Comparison of ENCODE assay signal across 9 mouse cellular contexts in the genomic region with DNA sequence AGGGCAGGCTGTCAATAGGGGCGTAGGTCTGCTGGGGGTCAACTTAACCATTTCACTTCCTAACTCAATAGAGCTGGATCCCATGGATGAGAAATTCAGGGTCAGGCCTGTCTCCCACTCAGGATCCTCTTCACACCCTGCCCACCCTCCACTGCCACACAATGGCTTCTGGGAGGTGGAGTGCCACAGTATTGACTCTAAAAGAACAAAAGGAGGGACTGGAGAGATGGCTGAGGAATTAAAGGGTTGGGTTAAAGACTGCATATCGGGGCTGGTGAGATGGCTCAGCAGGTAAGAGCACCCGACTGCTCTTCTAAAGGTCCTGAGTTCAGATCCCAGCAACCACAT. TPM values are rescaled to one million over a fixed set of nuclear protein-coding genes. Genes with fewer than 3 reads are reported as not detected.
DNase-seq lines count a peak whose midpoint lies in the region; ATAC-seq and TF ChIP-seq lines count a peak whose summit lies in the region.
"Had no signal": no experiment of that assay in that cellular context is flagged by ENCODE, and none has a peak within 500 bp of the region (broad histone marks: within the 10 kb centered on the region; RNA-seq: fewer than 3 reads in every experiment).

No protein-coding gene starts in this region.

- H3K4me1 ChIP-seq in kidney, adult 2 months (ENCODE audit: control insufficient read depth, insufficient read depth, low read length): peaks cover 32% of the 10 kb centered on the region
- no peaks in the 10 kb centered on the region for H3K4me1 ChIP-seq in midbrain, postnatal 0 days (ENCODE audit: insufficient read depth, low read length)
- H3K4me1 ChIP-seq in midbrain, embryonic 10.5 days: peaks cover 31% of the 10 kb centered on the region
- H3K4me1 ChIP-seq in heart, postnatal 0 days (ENCODE audit: control insufficient read depth, insufficient read depth): peaks cover 53% of the 10 kb centered on the region
- peaks cover 9% of the 10 kb centered on the region; the same call in 1 of the 2 replicates for H3K4me1 ChIP-seq in small intestine, adult 2 months (ENCODE audit: control insufficient read depth, insufficient read depth, insufficient read length, low read length)

- no peak for DNase-seq in kidney, adult 2 months
- no peak for DNase-seq in kidney, postnatal 36 days
- DNase-seq in midbrain, postnatal 0 days (ENCODE audit: low spot score): no peak
- no peak for DNase-seq in midbrain, embryonic 10.5 days (ENCODE audit: low spot score)
- DNase-seq in heart, postnatal 0 days (ENCODE audit: low spot score): no peak
- DNase-seq in left cerebral cortex, adult 11 months (ENCODE audit: low spot score): no peak
- DNase-seq: cerebellum, adult 11 months had no signal

- no peak for TF ChIP-seq EP300 in heart, postnatal 0 days (IDR thresholded peaks at IDR 0.05; ENCODE audit: low read depth)

- no peaks in the 10 kb centered on the region for H3K9me3 ChIP-seq in midbrain, postnatal 0 days (ENCODE audit: low read length)
- no peaks in the 10 kb centered on the region for H3K9me3 ChIP-seq in midbrain, embryonic 10.5 days (replicated peaks)
- H3K9me3 ChIP-seq in heart, postnatal 0 days (replicated peaks; ENCODE audit: control insufficient read depth, low read length): no peaks in the 10 kb centered on the region
- H3K9me3 ChIP-seq: forebrain, embryonic 13.5 days had no signal

- TF ChIP-seq POLR2A in kidney, adult 2 months (IDR thresholded peaks at IDR 0.05; ENCODE audit: low read depth, low read length): no peak
- TF ChIP-seq POLR2A in small intestine, adult 2 months (IDR thresholded peaks at IDR 0.05; ENCODE audit: low read depth, low read length): no peak

- ATAC-seq in midbrain, postnatal 0 days (ENCODE audit: low FRiP score): no peak
- ATAC-seq in heart, postnatal 0 days (ENCODE audit: insufficient read depth, low read depth): no peak
- ATAC-seq: forebrain, embryonic 13.5 days had no signal

- H3K9ac ChIP-seq in midbrain, postnatal 0 days (replicated peaks; ENCODE audit: low read length, poor library complexity, severe bottlenecking): no peak overlapping the region
- no peak overlapping the region for H3K9ac ChIP-seq in heart, postnatal 0 days (replicated peaks; ENCODE audit: low read depth, low read length)
- H3K9ac ChIP-seq: forebrain, embryonic 13.5 days had no signal

- H3K27ac ChIP-seq in kidney, adult 2 months (ENCODE audit: insufficient read depth, low read depth, low read length): peak overlapping the region; percentile 82
- 0 out of 2 replicates have a peak overlapping the region, but pooled peaks have one; percentile 1 for H3K27ac ChIP-seq in midbrain, postnatal 0 days (ENCODE audit: low read depth, low read length)
- H3K27ac ChIP-seq in midbrain, embryonic 10.5 days (replicated peaks): no peak overlapping the region
- H3K27ac ChIP-seq in heart, postnatal 0 days (ENCODE audit: low read depth): peak overlapping the region; percentile 62
- 0 out of 2 replicates have a peak overlapping the region, but pooled peaks have one; percentile 53 for H3K27ac ChIP-seq in small intestine, adult 2 months (ENCODE audit: insufficient read depth, low read depth, low read length)
- H3K27ac ChIP-seq: forebrain, embryonic 13.5 days had no signal

- TF ChIP-seq CTCF in kidney, adult 2 months (conservative IDR thresholded peaks at IDR 0.05; ENCODE audit: insufficient read depth, insufficient read length, low read depth, low read length): no peak
- no peak for TF ChIP-seq CTCF in midbrain, postnatal 0 days (IDR thresholded peaks at IDR 0.05)
- TF ChIP-seq CTCF in heart, postnatal 0 days (IDR thresholded peaks at IDR 0.05; ENCODE audit: low read depth): no peak
- no peak for TF ChIP-seq CTCF in small intestine, adult 2 months (IDR thresholded peaks at IDR 0.05; ENCODE audit: extremely low read depth, insufficient read length, insufficient replicate concordance, low read depth, low read length)

- H3K4me3 ChIP-seq in kidney, adult 2 months (ENCODE audit: insufficient read depth, low read depth, low read length): no peak overlapping the region
- no peak overlapping the region for H3K4me3 ChIP-seq in midbrain, postnatal 0 days (ENCODE audit: low read depth, low read length)
- H3K4me3 ChIP-seq in midbrain, embryonic 10.5 days: no peak overlapping the region
- H3K4me3 ChIP-seq in heart, postnatal 0 days (ENCODE audit: low read depth, low read length): no peak overlapping the region
- H3K4me3 ChIP-seq in small intestine, adult 2 months (ENCODE audit: low read depth, low read length): no peak overlapping the region
- H3K4me3 ChIP-seq: forebrain, embryonic 13.5 days had no signal

- no peak overlapping the region for H3K4me2 ChIP-seq in midbrain, postnatal 0 days (ENCODE audit: low read depth, low read length, poor library complexity, severe bottlenecking)
- peak overlapping the region; percentile 22; the same call in 1 of the 2 replicates for H3K4me2 ChIP-seq in heart, postnatal 0 days (ENCODE audit: low read depth, low read length)
- H3K4me2 ChIP-seq: forebrain, embryonic 13.5 days had no signal

- WGBS in kidney, adult 2 months: 84% methylated on average over 3 of the region's 3 CpGs
- 65% methylated on average over 3 of the region's 3 CpGs for WGBS in midbrain, postnatal 0 days
- 51% methylated on average over 3 of the region's 3 CpGs for WGBS in midbrain, embryonic 10.5 days
- 83% methylated on average over 3 of the region's 3 CpGs for WGBS in heart, postnatal 0 days
- 87% methylated on average over 3 of the region's 3 CpGs for WGBS in small intestine, adult 2 months

- H3K27me3 ChIP-seq in kidney, adult 2 months (replicated peaks; ENCODE audit: control insufficient read depth, insufficient read depth, low read length): no peaks in the 10 kb centered on the region
- H3K27me3 ChIP-seq in midbrain, postnatal 0 days (ENCODE audit: insufficient read depth, low read length): no peaks in the 10 kb centered on the region
- no peaks in the 10 kb centered on the region for H3K27me3 ChIP-seq in midbrain, embryonic 10.5 days (ENCODE audit: low read depth, poor library complexity, severe bottlenecking)
- H3K27me3 ChIP-seq in heart, postnatal 0 days (ENCODE audit: control insufficient read depth, insufficient read depth, low read length): no peaks in the 10 kb centered on the region
- H3K27me3 ChIP-seq in small intestine, adult 2 months (ENCODE audit: control insufficient read depth, insufficient read depth, low read length): no peaks in the 10 kb centered on the region
- H3K27me3 ChIP-seq: forebrain, embryonic 13.5 days had no signal

- H3K36me3 ChIP-seq in kidney, adult 2 months (ENCODE audit: control insufficient read depth, insufficient read depth, low read length): no peaks in the 10 kb centered on the region
- H3K36me3 ChIP-seq in midbrain, postnatal 0 days (ENCODE audit: insufficient read depth, low read length): no peaks in the 10 kb centered on the region
- H3K36me3 ChIP-seq in midbrain, embryonic 10.5 days: peaks cover under 1% of the 10 kb centered on the region; the same call in 1 of the 2 replicates
- no peaks in the 10 kb centered on the region for H3K36me3 ChIP-seq in heart, postnatal 0 days (replicated peaks; ENCODE audit: control insufficient read depth, insufficient read depth, low read length)
- H3K36me3 ChIP-seq in small intestine, adult 2 months (ENCODE audit: control insufficient read depth, insufficient read depth, low read length): no peaks in the 10 kb centered on the region

RNA-seq across cellular contexts. Expression of a gene that starts 13.0 kb away (rescaled TPM):
- polyA plus RNA-seq in kidney, adult 2 months (2012; rRNA removed): 19.0 and 24.4 TPM in 2 replicates
- total RNA-seq in midbrain, postnatal 0 days (2014; rRNA removed): 73.1 and 80.0 TPM in 2 replicates
- 64.2 and 77.5 TPM in 2 replicates for polyA plus RNA-seq in midbrain, postnatal 0 days (2015; fragmentation: Nextera tagmentation; extraction: Ambion mirVana)
- polyA plus RNA-seq in midbrain, embryonic 10.5 days (2016; fragmentation: Nextera tagmentation; extraction: Ambion mirVana): 51.3 and 55.8 TPM in 2 replicates
- total RNA-seq in heart, postnatal 0 days (2014; rRNA removed; ENCODE audit: low replicate concordance): 65.2 and 70.0 TPM in 2 replicates
- polyA plus RNA-seq in heart, postnatal 0 days (2015; fragmentation: Nextera tagmentation; extraction: Ambion mirVana): 41.4 and 44.1 TPM in 2 replicates
- 4.4 and 4.5 TPM in 2 replicates for polyA plus RNA-seq in small intestine, adult 2 months (2012; rRNA removed)

RNA-seq across cellular contexts. Expression of a gene that starts 49.5 kb away (rescaled TPM):
- 24.3 and 26.1 TPM in 2 replicates for polyA plus RNA-seq in kidney, adult 2 months (2012; rRNA removed)
- 29.6 and 40.6 TPM in 2 replicates for total RNA-seq in midbrain, postnatal 0 days (2014; rRNA removed)
- 41.9 and 46.3 TPM in 2 replicates for polyA plus RNA-seq in midbrain, postnatal 0 days (2015; fragmentation: Nextera tagmentation; extraction: Ambion mirVana)
- polyA plus RNA-seq in midbrain, embryonic 10.5 days (2016; fragmentation: Nextera tagmentation; extraction: Ambion mirVana): 90.1 and 94.5 TPM in 2 replicates
- total RNA-seq in heart, postnatal 0 days (2014; rRNA removed; ENCODE audit: low replicate concordance): 11.8 and 30.8 TPM in 2 replicates
- polyA plus RNA-seq in heart, postnatal 0 days (2015; fragmentation: Nextera tagmentation; extraction: Ambion mirVana): 31.3 and 31.8 TPM in 2 replicates
- polyA plus RNA-seq in small intestine, adult 2 months (2012; rRNA removed): 10.2 and 19.2 TPM in 2 replicates
